Mouse (Mus musculus) gastrocnemius, postnatal 36 days (tissue): ENCODE measurements around the gene Eef1akmt1. TPM values are rescaled to one million over a fixed set of nuclear protein-coding genes. Genes with fewer than 3 reads are reported as not detected.
A peak's percentile ranks its signal among the peaks of the same experiment; 100 is the strongest.

Experiments
- DNase-seq, 2 experiments: peaks; one replicate each; pipeline ENCODE4 v3.0.0; 2022
- intact Hi-C: fragments of 180-260 bp; cut with DNase I; formaldehyde crosslinking; loops from one replicate; pipeline ENCODE4 v1.15.1; 2025
- total RNA-seq, 2 experiments: library from RNA; stranded (reverse); gene quantifications; 2 replicates each; pipeline ENCODE4 v1.2.3; 2021

The Eef1akmt1 gene
- total RNA-seq, 2 experiments from 2014 or later = 23.7 to 29.9 TPM

DNA sequence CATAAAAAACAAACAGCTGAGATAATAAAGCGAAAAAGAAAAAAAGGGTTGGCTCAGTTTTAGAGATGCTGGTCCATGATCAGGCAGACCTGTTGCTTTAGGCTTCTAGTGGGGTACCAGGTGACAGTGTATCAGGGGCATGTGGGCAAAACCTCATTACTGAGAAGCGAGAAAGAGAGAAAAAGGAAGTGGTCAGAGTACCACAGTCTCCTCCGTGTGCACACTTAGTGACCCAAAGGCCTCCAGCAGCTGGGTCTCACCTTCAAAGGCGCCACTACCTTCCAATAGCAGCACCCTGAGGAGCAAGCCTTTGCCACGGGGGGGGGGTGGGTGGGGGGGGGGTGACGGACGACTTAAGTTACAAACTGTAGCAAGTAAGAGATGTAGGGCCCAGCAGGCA is 44.3 kb downstream of the Eef1akmt1 start:
- no peak for DNase-seq
- intact Hi-C loops = loop anchor here (5.0 to 10.0 kb wide), 2 partner anchors 45 to 152 kb away; partner anchors contain the start of gene Eef1akmt1

GRCm38 (mm10) chr14:57526050-57526623 is 45.3 kb downstream of the Eef1akmt1 start:
- intact Hi-C loops = loop anchor here (5.0 to 10.0 kb wide), 2 partner anchors 46 to 151 kb away; partner anchors contain the start of gene Eef1akmt1
- DNase-seq = no peak

DNA sequence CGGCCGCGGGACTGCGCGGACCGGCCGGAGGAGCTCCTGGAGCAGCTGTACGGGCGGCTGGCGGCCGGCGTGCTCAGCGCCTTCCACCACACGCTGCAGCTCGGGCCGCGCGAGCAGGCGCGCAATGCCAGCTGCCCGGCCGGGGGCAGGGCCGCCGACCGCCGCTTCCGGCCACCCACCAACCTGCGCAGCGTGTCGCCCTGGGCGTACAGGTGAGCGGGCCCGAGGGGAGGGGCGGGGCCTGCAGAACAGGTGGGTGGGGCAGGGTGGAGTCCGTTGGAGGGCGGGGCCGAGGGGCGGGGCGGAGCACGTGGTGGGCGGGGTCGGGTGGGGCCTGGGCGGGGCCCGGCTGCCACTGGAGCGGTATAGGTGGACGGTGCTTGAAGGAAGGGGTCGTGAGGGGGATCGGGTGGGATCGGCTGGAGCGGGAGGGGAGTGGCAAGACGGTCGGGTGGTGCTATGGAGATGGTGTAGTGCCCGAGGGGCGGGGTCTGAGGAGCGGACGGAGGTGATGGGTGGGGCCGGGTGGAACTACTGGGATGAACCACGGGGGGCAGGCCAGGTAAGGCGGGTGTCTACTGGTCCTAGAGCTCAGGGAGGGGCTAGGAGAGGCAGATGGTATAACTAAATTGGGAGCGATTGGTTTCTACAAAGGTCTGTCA is 45.9 kb downstream of the Eef1akmt1 start:
- DNase-seq = peak; percentile 24 to 51
- intact Hi-C loops = loop anchor here (5.0 to 10.0 kb wide), 2 partner anchors 47 to 151 kb away; partner anchors contain the start of gene Eef1akmt1

- DNase-seq = no peak
- intact Hi-C loops = loop anchor here (5.0 to 10.0 kb wide), 2 partner anchors 47 to 150 kb away; partner anchors contain the start of gene Eef1akmt1
These were observed 46.6 kb downstream of the Eef1akmt1 start, which contains the start of gene Il17d for GRCm38 (mm10) chr14:57524671-57525387. TSS of gene Il17d (plus strand) at chr14:57524777.

- intact Hi-C loops = loop anchor here (10.0 kb wide), 1 partner anchor 149 kb away; no protein-coding TSS in a partner anchor
- DNase-seq = no peak
These were observed 47.6 kb downstream of the Eef1akmt1 start for GRCm38 (mm10) chr14:57523762-57524161.

DNA sequence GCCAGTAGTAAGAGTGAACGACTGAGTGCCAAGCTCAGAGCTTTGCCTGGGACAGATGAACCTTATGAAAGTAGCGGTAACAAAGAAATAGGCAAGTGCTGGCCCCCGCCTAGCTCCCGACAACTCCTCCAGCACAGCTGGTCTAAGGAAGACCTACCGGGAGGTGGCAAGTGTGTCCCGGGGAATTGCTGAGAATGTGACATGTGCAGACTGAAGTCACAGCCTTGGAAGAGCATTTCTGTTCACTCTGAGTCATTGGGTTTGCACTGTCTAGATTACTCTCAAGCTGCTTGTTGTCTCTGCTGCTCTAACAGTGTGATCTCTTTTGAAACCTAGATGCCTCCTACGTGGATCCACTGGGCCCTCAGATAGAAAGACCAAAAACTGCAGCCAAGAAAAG is 54.4 kb downstream of the Eef1akmt1 start:
- DNase-seq = no peak
- intact Hi-C loops = no loop called here

DNA sequence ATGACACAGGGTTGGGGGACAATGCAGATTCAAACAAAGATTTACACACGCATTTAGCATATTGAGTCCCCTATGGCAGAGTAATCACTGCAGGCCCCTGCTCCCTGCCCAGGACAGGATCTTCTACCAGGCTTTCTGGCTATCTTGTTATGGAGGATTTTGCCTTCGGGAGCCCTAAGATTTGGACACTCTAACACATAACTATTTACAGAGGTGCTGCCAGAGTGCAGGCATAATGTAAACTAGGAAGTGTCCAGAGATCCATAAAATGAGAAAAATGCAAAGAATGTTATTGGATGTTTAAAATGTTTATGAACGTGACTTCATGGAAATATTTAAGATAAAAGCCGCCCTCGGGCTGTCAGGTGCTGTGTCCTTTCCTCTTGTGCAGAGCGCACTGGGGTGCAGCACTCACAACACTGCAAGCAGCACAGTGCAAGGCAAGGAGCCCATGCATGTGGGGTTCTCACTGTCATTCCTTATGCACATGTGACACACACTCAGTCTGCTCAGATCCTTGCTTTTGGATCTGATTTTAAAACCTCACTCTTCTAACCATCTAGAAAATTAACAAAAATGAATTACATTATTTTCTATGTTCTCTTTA is 56.2 kb downstream of the Eef1akmt1 start:
- no peak for DNase-seq
- intact Hi-C loops = no loop called here

- intact Hi-C loops = no loop called here
- DNase-seq = no peak
These were observed 61.9 kb downstream of the Eef1akmt1 start for GRCm38 (mm10) chr14:57509554-57509953.

- intact Hi-C loops = no loop called here
- DNase-seq = no peak
These were observed 67.7 kb downstream of the Eef1akmt1 start for GRCm38 (mm10) chr14:57503729-57504128.

Other genes with a start within 250 kb of the Eef1akmt1 start
- 1 to 10 TPM; 5.0 to 5.4 TPM for gene Cryl1, start 173.1 kb downstream of the Eef1akmt1 start, total RNA-seq
- 1 to 10 TPM; 2.9 to 4.7 TPM for gene Ift88, start 147.6 kb downstream of the Eef1akmt1 start, total RNA-seq
- 1 to 10 TPM; 1.5 to 2.1 TPM for gene Il17d, start 46.8 kb downstream of the Eef1akmt1 start, total RNA-seq
- 10 to 100 TPM in 1 of 2 experiments, 1 to 10 TPM in 1; 5.3 to 12.1 TPM for gene Xpo4, start 93.8 kb upstream of the Eef1akmt1 start, total RNA-seq
- under 1 TPM in 1 of 2 experiments, not detected in 1; 0.74 TPM for gene Gm49361, start 174.5 kb upstream of the Eef1akmt1 start, total RNA-seq
- gene Lats2, start 186.8 kb upstream of the Eef1akmt1 start, total RNA-seq = 10 to 100 TPM; 13.4 to 17.3 TPM
- 10 to 100 TPM; 47.0 to 47.1 TPM for gene Sap18, start 226.6 kb upstream of the Eef1akmt1 start, total RNA-seq